Mouse (Mus musculus) liver (tissue): ENCODE measurements around the gene Snx25.

Experiments
- DNase-seq: peaks from one replicate; pipeline ENCODE4 v3.0.0-alpha.2; 2020; ENCODE audit warnings: mixed read lengths

The Snx25 gene

GRCm38 (mm10) chr8:46007050-46007672 lies 144.8 kb downstream of the Snx25 start:
- DNase-seq: no peak

GRCm38 (mm10) chr8:46005596-46005995 lies 146.4 kb downstream of the Snx25 start, which contains the start of gene Ankrd37:
Gene Ankrd37 (minus strand): TSS chr8:46005707.
- no peak for DNase-seq

GRCm38 (mm10) chr8:45999784-46000705 lies 151.9 kb downstream of the Snx25 start:
- DNase-seq: peak; percentile 100

- DNase-seq: peak; percentile 27
These were observed 152.7 kb downstream of the Snx25 start, which contains the start of gene Lrp2bp for GRCm38 (mm10) chr8:45999138-45999783. Gene Lrp2bp (plus strand): TSS chr8:45999303.

GRCm38 (mm10) chr8:45998228-45998627 lies 153.7 kb downstream of the Snx25 start:
- DNase-seq: no peak

- DNase-seq: no peak
These were observed 156.4 kb downstream of the Snx25 start for GRCm38 (mm10) chr8:45995576-45995975.

GRCm38 (mm10) chr8:45994111-45994510 lies 157.8 kb downstream of the Snx25 start:
- no peak for DNase-seq

- no peak for DNase-seq
These were observed 161.2 kb downstream of the Snx25 start for GRCm38 (mm10) chr8:45990631-45991310.

GRCm38 (mm10) chr8:45988189-45988588 lies 163.8 kb downstream of the Snx25 start:
- DNase-seq: no peak

GRCm38 (mm10) chr8:45986665-45987064 lies 165.3 kb downstream of the Snx25 start:
- DNase-seq: no peak
